Mouse (Mus musculus) midbrain, embryonic 11.5 days (tissue): ENCODE measurements around the gene Cdhr4. TPM values are rescaled to one million over a fixed set of nuclear protein-coding genes. Genes with fewer than 3 reads are reported as not detected.
"Not testable (repeated sequence)": the region's sequence is repeated elsewhere in the genome, so short reads cannot be mapped to it uniquely, and the experiment has no call there.

ENCODE experiments used
- ATAC-seq: fragments of 200-750 bp; cut with Nextera tagmentation; 2 replicates; pipeline ENCODE4 v1.8.0; 2017; ENCODE audit warnings: moderate TSS enrichment, moderate library complexity; ENCODE audit not compliant: low FRiP score
- DNase-seq: peaks from one replicate; pipeline ENCODE4 v3.0.0; 2015; ENCODE audit warnings: low spot score; ENCODE audit errors: missing footprints
- H3K27ac ChIP-seq: fragments of 300-500 bp; sonication (generic); 2 replicates; pipeline ENCODE4 v1.5.1; 2014; ENCODE audit warnings: low read depth, low read length
- H3K27me3 ChIP-seq: fragments of 300-500 bp; sonication (generic); 2 replicates; pipeline ENCODE4 v1.6.1; 2014; ENCODE audit warnings: mild to moderate bottlenecking, low read length, moderate library complexity, mixed read lengths; ENCODE audit not compliant: control insufficient read depth, insufficient read depth
- H3K36me3 ChIP-seq: fragments of 300-500 bp; sonication (generic); 2 replicates; pipeline ENCODE4 v1.6.1; 2014; ENCODE audit warnings: mild to moderate bottlenecking, low read length, moderate library complexity, mixed read lengths; ENCODE audit not compliant: control insufficient read depth, insufficient read depth
- H3K4me1 ChIP-seq: fragments of 300-500 bp; sonication (generic); 2 replicates; pipeline ENCODE4 v1.6.1; 2014; ENCODE audit warnings: low read length; ENCODE audit not compliant: control insufficient read depth, insufficient read depth
- H3K4me2 ChIP-seq: fragments of 300-500 bp; sonication (generic); 2 replicates; pipeline ENCODE4 v1.6.1; 2014; ENCODE audit warnings: mild to moderate bottlenecking, moderate library complexity
- H3K4me3 ChIP-seq: fragments of 300-500 bp; sonication (generic); 2 replicates; pipeline ENCODE4 v1.5.1; 2014; ENCODE audit warnings: low read depth, low read length
- H3K9ac ChIP-seq: fragments of 300-500 bp; sonication (generic); 2 replicates; pipeline ENCODE4 v1.6.1; 2014; ENCODE audit warnings: low read length
- H3K9me3 ChIP-seq: fragments of 300-500 bp; sonication (generic); 2 replicates; pipeline ENCODE4 v1.6.1; 2016; ENCODE audit warnings: low read length; ENCODE audit not compliant: control insufficient read depth
- WGBS: fragments of 180-500 bp; shearing (Covaris S2); extraction: QIAGEN DNeasy Blood & Tissue Kit; methylation state at CpG from one replicate; pipeline ENCODE4 v1.1.7; 2014; 5-methylcytosine and 5-hydroxymethylcytosine counted together
- polyA plus RNA-seq: library from polyadenylated mRNA; unstranded; fragments of >200 nt; fragmentation: Nextera tagmentation; extraction: Ambion mirVana; gene quantifications from 2 replicates; pipeline ENCODE4 v1.2.1, GENCODE M21; 2014

Gene Cdhr4
- polyA plus RNA-seq, 1 experiment from 2014 or later: 2.2 TPM

- H3K9me3 ChIP-seq: no peaks in the 10 kb centered on the region
- no peaks in the 10 kb centered on the region for H3K27me3 ChIP-seq
- no peak within 1 kb of the TSS for H3K4me3 ChIP-seq
- H3K4me2 ChIP-seq: no peak within 1 kb of the TSS
- no peak within 1 kb of the TSS for H3K9ac ChIP-seq
- WGBS: 95% methylated on average over 5 of the region's 5 CpGs
- DNase-seq (no peak), ATAC-seq (no peak)
- H3K4me1 ChIP-seq: no peaks in the 10 kb centered on the region
- H3K27ac ChIP-seq: no peak within 1 kb of the TSS
- no peaks in the 10 kb centered on the region for H3K36me3 ChIP-seq
Measured at GRCm38 (mm10) chr9:107996049-107996448, 3.8 kb downstream of the Cdhr4 start, which contains the start of gene Gm20662. TSS of gene Gm20662 (plus strand) at chr9:107996349.

- no peaks in the 10 kb centered on the region for H3K9me3 ChIP-seq
- ATAC-seq (peak; percentile 100), DNase-seq (peak; percentile 100)
- H3K27ac ChIP-seq: peak within 1 kb of the TSS; percentile 73
- H3K36me3 ChIP-seq: no peaks in the 10 kb centered on the region
- under 1% methylated on average over 49 of the region's 51 CpGs for WGBS
- H3K27me3 ChIP-seq: no peaks in the 10 kb centered on the region
- H3K9ac ChIP-seq: peak within 1 kb of the TSS; percentile 93
- H3K4me2 ChIP-seq: peak within 1 kb of the TSS; percentile 81
- peak within 1 kb of the TSS; percentile 75 for H3K4me3 ChIP-seq
- H3K4me1 ChIP-seq: peaks cover 9% of the 10 kb centered on the region
Measured at GRCm38 (mm10) chr9:108001922-108002770, 9.8 kb downstream of the Cdhr4 start, which contains the start of gene Ip6k1. TSS of gene Ip6k1 (plus strand) at chr9:108002501.

- H3K4me3 ChIP-seq: peak overlapping the region; percentile 75
- peaks cover 9% of the 10 kb centered on the region for H3K4me1 ChIP-seq
- H3K4me2 ChIP-seq: peak overlapping the region; percentile 81
- no peaks in the 10 kb centered on the region for H3K27me3 ChIP-seq
- DNase-seq (peak; percentile 95), ATAC-seq (no peak)
- peak overlapping the region; percentile 73 for H3K27ac ChIP-seq
- H3K9me3 ChIP-seq: no peaks in the 10 kb centered on the region
- H3K9ac ChIP-seq: peak overlapping the region; percentile 93
- 1% methylated on average over 50 of the region's 50 CpGs for WGBS
- no peaks in the 10 kb centered on the region for H3K36me3 ChIP-seq
Measured at GRCm38 (mm10) chr9:108002778-108003530, 10.7 kb downstream of the Cdhr4 start.

GRCm38 (mm10) chr9:108003531-108003890 is 11.2 kb downstream of the Cdhr4 start:
- Histone ChIP-seq H3K4me1 (peaks cover 9% of the 10 kb centered on the region), H3K9ac (peak overlapping the region; percentile 93), H3K27me3 (no peaks in the 10 kb centered on the region), H3K9me3 (no peaks in the 10 kb centered on the region), H3K4me3 (peak overlapping the region; percentile 75), H3K36me3 (no peaks in the 10 kb centered on the region), H3K27ac (no peak overlapping the region), H3K4me2 (peak overlapping the region; percentile 81)
- 25% methylated on average over 8 of the region's 8 CpGs for WGBS
- ATAC-seq: no peak
- no peak for DNase-seq

GRCm38 (mm10) chr9:108008041-108008440 is 15.7 kb downstream of the Cdhr4 start:
- Histone ChIP-seq H3K9me3 (no peaks in the 10 kb centered on the region), H3K27ac (no peak overlapping the region), H3K4me2 (no peak overlapping the region), H3K4me1 (peaks cover 9% of the 10 kb centered on the region), H3K36me3 (peaks cover 3% of the 10 kb centered on the region; the same call in 1 of the 2 replicates), H3K27me3 (no peaks in the 10 kb centered on the region), H3K4me3 (no peak overlapping the region), H3K9ac (no peak overlapping the region)
- 91% methylated on average over 5 of the region's 5 CpGs for WGBS
- DNase-seq: no peak
- no peak for ATAC-seq

GRCm38 (mm10) chr9:108010385-108010784 is 18.1 kb downstream of the Cdhr4 start:
- H3K9me3 ChIP-seq: no peaks in the 10 kb centered on the region
- H3K27me3 ChIP-seq: no peaks in the 10 kb centered on the region
- ATAC-seq: no peak
- H3K4me2 ChIP-seq: no peak overlapping the region
- no peaks in the 10 kb centered on the region for H3K4me1 ChIP-seq
- peaks cover 4% of the 10 kb centered on the region; the same call in 1 of the 2 replicates for H3K36me3 ChIP-seq
- no peak overlapping the region for H3K27ac ChIP-seq
- DNase-seq: no peak
- H3K4me3 ChIP-seq: no peak overlapping the region
- no peak overlapping the region for H3K9ac ChIP-seq

- not testable (repeated sequence) for H3K9me3 ChIP-seq, H3K36me3 ChIP-seq, ATAC-seq, H3K9ac ChIP-seq, H3K4me3 ChIP-seq, H3K4me2 ChIP-seq, H3K4me1 ChIP-seq, H3K27ac ChIP-seq, H3K27me3 ChIP-seq, DNase-seq
- WGBS: 94% methylated on average over 2 of the region's 2 CpGs
Measured at GRCm38 (mm10) chr9:108013577-108013976, 21.3 kb downstream of the Cdhr4 start.

GRCm38 (mm10) chr9:108017127-108017526 is 24.8 kb downstream of the Cdhr4 start:
- WGBS: 90% methylated on average over 3 of the region's 3 CpGs
- Histone ChIP-seq H3K9me3 (no peaks in the 10 kb centered on the region), H3K4me2 (no peak overlapping the region), H3K9ac (no peak overlapping the region), H3K27ac (no peak overlapping the region), H3K36me3 (peaks cover 6% of the 10 kb centered on the region; the same call in 1 of the 2 replicates), H3K27me3 (no peaks in the 10 kb centered on the region), H3K4me3 (no peak overlapping the region), H3K4me1 (no peaks in the 10 kb centered on the region)
- DNase-seq: no peak
- ATAC-seq: no peak

GRCm38 (mm10) chr9:108020741-108021140 is 28.4 kb downstream of the Cdhr4 start:
- no peaks in the 10 kb centered on the region for H3K27me3 ChIP-seq
- no peak overlapping the region for H3K9ac ChIP-seq
- no peak overlapping the region for H3K4me2 ChIP-seq
- WGBS: 97% methylated on average over 1 of the region's 1 CpGs
- H3K4me3 ChIP-seq: no peak overlapping the region
- ATAC-seq (no peak), DNase-seq (no peak)
- H3K27ac ChIP-seq: no peak overlapping the region
- H3K9me3 ChIP-seq: no peaks in the 10 kb centered on the region
- peaks cover 11% of the 10 kb centered on the region for H3K36me3 ChIP-seq
- H3K4me1 ChIP-seq: no peaks in the 10 kb centered on the region
